Mouse (Mus musculus) kidney, postnatal 0 days (tissue): ENCODE measurements around the gene Patj. TPM values are rescaled to one million over a fixed set of nuclear protein-coding genes. Genes with fewer than 3 reads are reported as not detected.

Experiments used
- ATAC-seq: fragments of 200-750 bp; cut with Nextera tagmentation; replicated peaks from 2 replicates; pipeline ENCODE4 v1.8.0; 2017; ENCODE audit warnings: low read depth, moderate number of reproducible peaks, moderate TSS enrichment, moderate library complexity; ENCODE audit not compliant: low FRiP score
- DNase-seq: peaks from one replicate; pipeline ENCODE4 v3.0.0-alpha.2; 2016; ENCODE audit warnings: low spot score
- H3K27ac ChIP-seq: fragments of 300-500 bp; sonication (generic); 2 replicates; pipeline ENCODE4 v1.5.1; 2014; ENCODE audit warnings: mild to moderate bottlenecking
- H3K27me3 ChIP-seq: fragments of 300-500 bp; sonication (generic); 2 replicates; pipeline ENCODE4 v1.6.1; 2014; ENCODE audit warnings: low read length, mixed read lengths; ENCODE audit not compliant: insufficient read depth
- H3K36me3 ChIP-seq: fragments of 300-500 bp; sonication (generic); 2 replicates; pipeline ENCODE4 v1.6.1; 2014; ENCODE audit warnings: low read length, mixed read lengths; ENCODE audit not compliant: insufficient read depth
- H3K4me1 ChIP-seq: fragments of 300-500 bp; sonication (generic); replicated peaks from 2 replicates; pipeline ENCODE4 v1.6.1; 2014; ENCODE audit warnings: antibody characterized with exemption, low read length, mixed read lengths; ENCODE audit not compliant: insufficient read depth
- H3K4me2 ChIP-seq: fragments of 300-500 bp; sonication (generic); 2 replicates; pipeline ENCODE4 v1.6.1; 2014; ENCODE audit warnings: mild to moderate bottlenecking, low read length, moderate library complexity, mixed read lengths
- H3K4me3 ChIP-seq: fragments of 300-500 bp; sonication (generic); replicated peaks from 2 replicates; pipeline ENCODE4 v1.5.1; 2014; ENCODE audit warnings: low read depth, low read length
- H3K9ac ChIP-seq: fragments of 300-500 bp; sonication (generic); 2 replicates; pipeline ENCODE4 v1.6.1; 2014; ENCODE audit warnings: low read depth, low read length
- H3K9me3 ChIP-seq: fragments of 300-500 bp; sonication (generic); replicated peaks from 2 replicates; pipeline ENCODE4 v1.6.1; 2016; ENCODE audit warnings: low read length, inconsistent platforms, mixed read lengths
- CTCF ChIP-seq: IDR thresholded peaks from 2 replicates; pipeline ENCODE4 v1.5.1; 2016; ENCODE audit warnings: antibody characterized with exemption, low read depth, mild to moderate bottlenecking, moderate library complexity
- WGBS: fragments of 180-500 bp; shearing (Covaris S2); extraction: QIAGEN DNeasy Blood & Tissue Kit; methylation state at CpG from one replicate; pipeline ENCODE4 v1.1.7; 2014; 5-methylcytosine and 5-hydroxymethylcytosine counted together
- polyA plus RNA-seq: library from polyadenylated mRNA; unstranded; fragments of >200 nt; fragmentation: Nextera tagmentation; extraction: Ambion mirVana; gene quantifications from 2 replicates; pipeline ENCODE4 v1.2.1, GENCODE M21; 2015

Gene Patj
- polyA plus RNA-seq, 1 experiment from 2014 or later = 15.2 TPM

DNA sequence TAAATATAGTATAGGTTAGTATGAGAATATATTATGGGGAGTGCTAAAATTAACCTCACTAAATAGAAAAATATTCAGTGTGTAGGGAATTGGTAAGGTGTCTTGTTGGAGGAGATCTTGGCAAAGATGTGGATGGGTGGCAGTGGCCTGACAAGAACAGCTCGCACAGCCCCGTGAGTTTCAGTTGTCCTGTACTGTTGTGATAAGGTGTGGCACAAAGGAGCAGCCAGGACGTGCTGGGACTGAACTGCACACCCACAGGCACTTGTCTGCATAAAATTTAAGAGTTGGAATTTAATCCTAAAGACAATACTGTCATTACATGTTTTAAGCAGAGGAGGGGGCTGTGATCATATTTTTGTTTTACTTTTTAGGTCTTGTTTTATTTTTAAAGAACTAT, 90.9 kb downstream of the Patj start:
- ATAC-seq = no peak
- H3K27ac ChIP-seq = no peak overlapping the region
- H3K9ac ChIP-seq = no peak overlapping the region
- H3K9me3 ChIP-seq = no peaks in the 10 kb centered on the region
- H3K27me3 ChIP-seq = no peaks in the 10 kb centered on the region
- no peak overlapping the region for H3K4me2 ChIP-seq
- H3K36me3 ChIP-seq = no peaks in the 10 kb centered on the region
- 50% methylated on average over 3 of the region's 3 CpGs for WGBS
- H3K4me3 ChIP-seq = no peak overlapping the region
- H3K4me1 ChIP-seq = no peaks in the 10 kb centered on the region
- DNase-seq = no peak
- TF ChIP-seq CTCF = peak; percentile 12; the same call in 1 of the 2 replicates

DNA sequence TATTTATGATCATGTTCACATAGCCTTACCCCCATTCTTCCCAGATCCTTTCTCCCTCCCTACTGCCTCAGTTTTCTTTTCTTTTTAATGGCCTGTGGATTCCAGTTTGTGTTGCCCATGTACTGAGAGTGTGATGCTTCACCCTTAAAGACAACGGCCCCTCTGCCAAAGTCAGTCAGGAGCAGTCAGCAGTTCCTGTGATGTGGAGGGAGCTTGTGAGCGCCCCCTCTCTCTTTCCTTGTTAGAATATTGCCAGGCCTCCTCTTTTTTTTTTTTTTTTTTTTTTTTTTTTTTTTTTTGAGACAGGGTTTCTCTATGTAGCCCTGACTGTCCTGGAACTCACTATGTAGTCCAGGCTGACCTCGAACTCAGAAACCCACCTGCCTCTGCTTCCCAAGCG, 91.3 kb downstream of the Patj start:
- Histone ChIP-seq H3K4me1 (no peaks in the 10 kb centered on the region), H3K9me3 (no peaks in the 10 kb centered on the region), H3K4me2 (no peak overlapping the region), H3K27ac (no peak overlapping the region), H3K27me3 (no peaks in the 10 kb centered on the region), H3K36me3 (no peaks in the 10 kb centered on the region), H3K4me3 (no peak overlapping the region), H3K9ac (no peak overlapping the region)
- ATAC-seq (no peak), DNase-seq (no peak)
- 91% methylated on average over 4 of the region's 4 CpGs for WGBS
- TF ChIP-seq CTCF = no peak

DNA sequence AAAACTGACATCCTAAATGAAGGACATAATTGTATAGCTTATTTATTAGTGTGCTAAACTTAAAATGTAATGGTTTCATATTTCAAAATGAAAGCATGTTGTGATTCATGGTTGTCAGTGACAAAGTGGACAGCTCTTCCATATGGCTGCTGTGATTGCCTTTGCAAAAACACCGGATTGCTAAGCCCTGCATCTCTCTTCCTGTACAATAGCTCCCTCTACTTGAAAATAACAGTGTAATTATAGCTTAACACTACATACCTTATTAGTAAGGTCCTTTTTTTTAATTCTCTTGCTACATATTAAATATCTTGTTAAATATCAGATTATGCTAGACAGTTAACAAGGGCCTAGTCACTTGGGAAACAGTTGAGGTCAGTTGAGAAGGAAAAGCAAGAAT, 93.8 kb downstream of the Patj start:
- no peak for ATAC-seq
- Histone ChIP-seq H3K4me1 (no peaks in the 10 kb centered on the region), H3K27me3 (no peaks in the 10 kb centered on the region), H3K9ac (no peak overlapping the region), H3K9me3 (no peaks in the 10 kb centered on the region), H3K27ac (no peak overlapping the region), H3K4me3 (no peak overlapping the region), H3K36me3 (no peaks in the 10 kb centered on the region), H3K4me2 (no peak overlapping the region)
- WGBS = 24% methylated on average over 1 of the region's 1 CpGs
- TF ChIP-seq CTCF = peak; percentile 57
- peak; percentile 76 for DNase-seq

DNA sequence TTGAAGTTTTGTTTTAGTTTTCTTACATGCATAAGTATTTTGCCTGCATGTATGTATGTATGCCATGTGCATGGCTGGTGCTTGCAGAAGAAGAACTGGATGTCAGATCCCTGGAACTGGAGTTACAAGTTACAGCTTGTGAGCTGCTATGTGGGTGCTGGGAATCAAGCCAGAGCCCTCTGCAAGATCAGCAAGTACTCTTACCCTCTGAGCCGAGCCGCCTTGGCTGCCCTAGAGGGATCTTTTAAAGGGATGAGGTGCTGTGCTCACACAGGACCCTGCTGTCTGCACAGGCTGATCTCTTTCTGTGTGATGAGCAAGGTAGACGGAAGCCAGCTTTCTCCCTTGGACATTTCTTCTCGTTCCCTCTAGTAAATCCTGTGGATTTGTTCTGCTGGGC, 102.8 kb downstream of the Patj start:
- DNase-seq = no peak
- H3K4me1 ChIP-seq = no peaks in the 10 kb centered on the region
- no peak overlapping the region for H3K4me2 ChIP-seq
- no peaks in the 10 kb centered on the region for H3K27me3 ChIP-seq
- WGBS = 86% methylated on average over 4 of the region's 4 CpGs
- ATAC-seq = no peak
- no peak for TF ChIP-seq CTCF
- H3K9ac ChIP-seq = no peak overlapping the region
- no peak overlapping the region for H3K4me3 ChIP-seq
- H3K9me3 ChIP-seq = no peaks in the 10 kb centered on the region
- H3K36me3 ChIP-seq = peaks cover 4% of the 10 kb centered on the region; the same call in 1 of the 2 replicates
- H3K27ac ChIP-seq = no peak overlapping the region

DNA sequence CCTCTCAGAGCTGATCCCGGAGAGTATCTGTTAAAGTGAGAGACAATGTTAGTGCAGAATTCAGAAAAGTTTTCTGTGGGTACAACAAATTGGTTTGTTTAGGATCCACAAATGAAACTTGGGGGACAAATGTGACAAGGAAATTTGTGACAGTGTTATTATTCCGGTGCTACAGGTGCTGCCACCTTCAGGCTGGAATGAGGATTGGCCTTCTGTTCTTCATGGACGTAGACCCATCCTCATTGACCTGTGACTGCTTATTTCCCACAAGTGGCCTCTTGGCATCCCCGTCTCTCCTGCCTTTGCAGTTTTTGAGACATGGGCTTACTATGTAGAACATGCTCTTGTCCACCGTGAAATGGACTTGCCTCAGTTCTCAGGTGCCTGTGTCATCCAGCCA, 104.6 kb downstream of the Patj start:
- Histone ChIP-seq H3K27ac (no peak overlapping the region), H3K9ac (no peak overlapping the region), H3K27me3 (no peaks in the 10 kb centered on the region), H3K36me3 (peaks cover 4% of the 10 kb centered on the region; the same call in 1 of the 2 replicates), H3K4me3 (no peak overlapping the region), H3K9me3 (no peaks in the 10 kb centered on the region), H3K4me2 (no peak overlapping the region), H3K4me1 (no peaks in the 10 kb centered on the region)
- WGBS = 75% methylated on average over 5 of the region's 5 CpGs
- ATAC-seq (no peak), DNase-seq (no peak)
- peak; percentile 61 for TF ChIP-seq CTCF

DNA sequence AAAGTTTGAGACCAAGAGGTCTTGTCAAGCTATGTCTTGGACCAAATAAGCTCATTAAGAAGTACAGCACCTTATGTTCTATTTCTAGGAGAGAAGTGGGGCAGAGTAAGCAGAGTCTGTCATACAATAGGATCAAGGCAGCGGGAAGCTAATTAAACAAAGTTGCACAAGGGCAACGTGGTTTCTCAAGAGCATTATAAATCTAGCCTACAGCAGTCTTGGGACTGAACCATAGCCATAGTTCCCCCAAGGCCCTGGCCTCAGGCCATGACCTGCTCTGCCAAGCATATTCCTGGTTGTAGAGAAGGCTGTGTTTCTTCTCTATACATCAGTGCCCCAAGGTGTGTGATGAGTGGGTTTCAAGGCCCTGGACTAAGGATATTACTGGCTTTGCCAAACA, 105.3 kb downstream of the Patj start:
- Histone ChIP-seq H3K27me3 (no peaks in the 10 kb centered on the region), H3K4me2 (no peak overlapping the region), H3K36me3 (peaks cover 4% of the 10 kb centered on the region; the same call in 1 of the 2 replicates), H3K9ac (no peak overlapping the region), H3K4me3 (no peak overlapping the region), H3K4me1 (no peaks in the 10 kb centered on the region), H3K9me3 (no peaks in the 10 kb centered on the region), H3K27ac (no peak overlapping the region)
- ATAC-seq (no peak), DNase-seq (no peak)
- no peak for TF ChIP-seq CTCF
- 68% methylated on average over 2 of the region's 2 CpGs for WGBS

DNA sequence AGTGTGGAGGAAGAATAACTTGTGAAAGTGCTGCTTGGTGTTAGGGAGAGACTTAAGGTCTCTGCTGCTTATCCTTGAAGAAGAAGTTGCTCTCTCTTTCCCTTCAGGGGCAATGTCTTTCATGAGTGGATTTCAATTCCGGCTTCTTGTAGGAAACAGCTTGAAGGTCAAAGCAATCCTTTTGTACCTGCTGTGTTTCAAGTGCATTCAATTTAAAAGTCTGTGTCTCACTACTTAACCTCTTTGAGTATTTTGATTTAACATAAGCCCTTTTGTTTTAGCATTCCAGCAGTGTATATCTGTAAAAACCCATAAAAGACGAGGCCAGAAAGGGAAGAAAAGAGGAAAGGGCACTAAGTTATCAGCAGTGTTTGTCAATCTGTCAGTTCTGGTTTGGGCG, 109.2 kb downstream of the Patj start:
- Histone ChIP-seq H3K9me3 (no peaks in the 10 kb centered on the region), H3K27me3 (no peaks in the 10 kb centered on the region), H3K4me1 (no peaks in the 10 kb centered on the region), H3K27ac (no peak overlapping the region), H3K4me3 (no peak overlapping the region), H3K9ac (no peak overlapping the region), H3K4me2 (no peak overlapping the region), H3K36me3 (no peaks in the 10 kb centered on the region)
- TF ChIP-seq CTCF = no peak
- 49% methylated on average over 3 of the region's 3 CpGs for WGBS
- no peak for ATAC-seq
- DNase-seq = no peak
